Mouse (Mus musculus) bone marrow, adult 2 months (tissue): ENCODE measurements around the gene Rpp40. TPM values are rescaled to one million over a fixed set of nuclear protein-coding genes. Genes with fewer than 3 reads are reported as not detected.

ENCODE experiments used
- H3K27ac ChIP-seq: fragments of 200-500 bp; 2 replicates; pipeline ENCODE4 v1.5.1; 2012; ENCODE audit warnings: low read depth, mild to moderate bottlenecking, control low read depth, inconsistent platforms, low read length; ENCODE audit not compliant: control insufficient read depth, poor library complexity, insufficient read depth
- H3K4me1 ChIP-seq: fragments of 200-500 bp; 2 replicates; pipeline ENCODE4 v1.6.1; 2011; ENCODE audit warnings: low read length; ENCODE audit not compliant: control insufficient read depth, insufficient read depth
- H3K4me3 ChIP-seq: fragments of 200-500 bp; replicated peaks from 2 replicates; pipeline ENCODE3; 2011; ENCODE audit warnings: mild to moderate bottlenecking, low read depth, low read length, control low read depth; ENCODE audit not compliant: control insufficient read depth
- CTCF ChIP-seq: fragments of 200-500 bp; IDR thresholded peaks from 2 replicates; pipeline ENCODE4 v1.5.1; 2011; ENCODE audit warnings: low read length, control low read depth; ENCODE audit not compliant: control insufficient read depth, insufficient read depth
- POLR2A ChIP-seq: fragments of 200-500 bp; IDR thresholded peaks from 2 replicates; pipeline ENCODE4 v1.6.1; 2011; ENCODE audit warnings: low read depth, mild to moderate bottlenecking, control low read depth, low read length, borderline replicate concordance; ENCODE audit not compliant: control insufficient read depth
- WGBS: fragments of 180-500 bp; shearing (Covaris S2); methylation state at CpG from one replicate; pipeline ENCODE4 v1.1.7; 2018; 5-methylcytosine and 5-hydroxymethylcytosine counted together
- polyA plus RNA-seq: library from polyadenylated mRNA; stranded (reverse); fragments of >200 nt; gene quantifications from 2 replicates; pipeline ENCODE4 v1.2.4, GENCODE M21; 2011; ENCODE audit warnings: low replicate concordance; ENCODE audit not compliant: missing spikeins, insufficient read depth, insufficient read length

Rpp40 gene
- polyA plus RNA-seq, 1 experiment = 14.3 TPM

GRCm38 (mm10) chr13:35911476-35911875 is 5.3 kb upstream of the Rpp40 start:
- whole genome bisulfite sequencing = 87% methylated on average over 1 of the region's 1 CpGs
- H3K4me1 ChIP-seq = no peaks in the 10 kb centered on the region
- no peak overlapping the region for H3K27ac ChIP-seq
- TF ChIP-seq POLR2A = no peak
- no peak for TF ChIP-seq CTCF
- H3K4me3 ChIP-seq = no peak overlapping the region

GRCm38 (mm10) chr13:35905378-35905777 is 781 bp downstream of the Rpp40 start:
- under 1% methylated on average over 13 of the region's 13 CpGs for WGBS
- H3K27ac ChIP-seq = no peak overlapping the region

GRCm38 (mm10) chr13:35892866-35893265 is 13.3 kb downstream of the Rpp40 start:
- Histone ChIP-seq H3K4me1 (no peaks in the 10 kb centered on the region; the same call in 1 of the 2 replicates), H3K4me3 (no peak overlapping the region), H3K27ac (no peak overlapping the region)
- TF ChIP-seq CTCF (no peak), POLR2A (no peak)
- 10% methylated on average over 3 of the region's 3 CpGs for WGBS

More at GRCm38 (mm10) chr13:35905378-35905777, 781 bp downstream of the Rpp40 start:
- H3K4me3 ChIP-seq = peak overlapping the region; percentile 87
- no peak for TF ChIP-seq CTCF
- no peak for TF ChIP-seq POLR2A
- no peaks in the 10 kb centered on the region for H3K4me1 ChIP-seq

GRCm38 (mm10) chr13:35886121-35886725 is 19.9 kb downstream of the Rpp40 start:
- TF ChIP-seq POLR2A (no peak), CTCF (peak; percentile 77)
- no peak overlapping the region for H3K4me3 ChIP-seq
- H3K27ac ChIP-seq = no peak overlapping the region
- 21% methylated on average over 15 of the region's 15 CpGs for WGBS
- H3K4me1 ChIP-seq = no peaks in the 10 kb centered on the region; the same call in 1 of the 2 replicates

GRCm38 (mm10) chr13:35880555-35881046 is 25.6 kb downstream of the Rpp40 start:
- 78% methylated on average over 6 of the region's 6 CpGs for WGBS
- H3K4me3 ChIP-seq = no peak overlapping the region
- TF ChIP-seq POLR2A = no peak
- no peak for TF ChIP-seq CTCF

GRCm38 (mm10) chr13:35879519-35879918 is 26.6 kb downstream of the Rpp40 start:
- no peak overlapping the region for H3K27ac ChIP-seq
- WGBS = 72% methylated on average over 5 of the region's 5 CpGs
- H3K4me3 ChIP-seq = no peak overlapping the region
- H3K4me1 ChIP-seq = no peaks in the 10 kb centered on the region; the same call in none of the 2 replicates
- TF ChIP-seq POLR2A (no peak), CTCF (no peak)

More at GRCm38 (mm10) chr13:35880555-35881046, 25.6 kb downstream of the Rpp40 start:
- H3K27ac ChIP-seq = no peak overlapping the region
- H3K4me1 ChIP-seq = no peaks in the 10 kb centered on the region; the same call in none of the 2 replicates

GRCm38 (mm10) chr13:35879068-35879467 is 27.1 kb downstream of the Rpp40 start:
- Histone ChIP-seq H3K27ac (no peak overlapping the region), H3K4me3 (no peak overlapping the region), H3K4me1 (no peaks in the 10 kb centered on the region; the same call in 1 of the 2 replicates)
- WGBS = 76% methylated on average over 5 of the region's 5 CpGs
- no peak for TF ChIP-seq POLR2A
- TF ChIP-seq CTCF = no peak

- TF ChIP-seq CTCF (no peak), POLR2A (no peak)
- H3K4me1 ChIP-seq = no peaks in the 10 kb centered on the region; the same call in 1 of the 2 replicates
- H3K27ac ChIP-seq = no peak overlapping the region
- H3K4me3 ChIP-seq = no peak overlapping the region
- WGBS = 50% methylated on average over 1 of the region's 1 CpGs
Observed at GRCm38 (mm10) chr13:35878282-35878681, 27.9 kb downstream of the Rpp40 start.

- Histone ChIP-seq H3K4me1 (peaks cover 3% of the 10 kb centered on the region), H3K27ac (no peak overlapping the region), H3K4me3 (no peak overlapping the region)
- TF ChIP-seq CTCF (no peak), POLR2A (no peak)
- WGBS = 93% methylated on average over 5 of the region's 5 CpGs
Observed at GRCm38 (mm10) chr13:35875396-35875795, 30.8 kb downstream of the Rpp40 start.
